Mouse (Mus musculus): ENCODE measurements around the gene Uncx. TPM values are rescaled to one million over a fixed set of nuclear protein-coding genes. Genes with fewer than 3 reads are reported as not detected.
A peak's percentile ranks its signal among the peaks of the same experiment; 100 is the strongest.

The Uncx gene
- not detected in 2 replicates for polyA plus RNA-seq (2012; rRNA removed)

- Histone ChIP-seq H3K4me3 (ENCODE audit: low read depth, low read length) (no peak within 1 kb of the TSS; the same call in 1 of the 2 replicates), H3K27me3 (ENCODE audit: control insufficient read depth, insufficient read depth, low read length) (peaks cover 81% of the 10 kb centered on the region)
- WGBS: 4% methylated on average over 15 of the region's 15 CpGs
These were observed at the start of gene Uncx for GRCm38 (mm10) chr5:139543214-139543613. Uncx (plus strand) TSS chr5:139543494.

DNA sequence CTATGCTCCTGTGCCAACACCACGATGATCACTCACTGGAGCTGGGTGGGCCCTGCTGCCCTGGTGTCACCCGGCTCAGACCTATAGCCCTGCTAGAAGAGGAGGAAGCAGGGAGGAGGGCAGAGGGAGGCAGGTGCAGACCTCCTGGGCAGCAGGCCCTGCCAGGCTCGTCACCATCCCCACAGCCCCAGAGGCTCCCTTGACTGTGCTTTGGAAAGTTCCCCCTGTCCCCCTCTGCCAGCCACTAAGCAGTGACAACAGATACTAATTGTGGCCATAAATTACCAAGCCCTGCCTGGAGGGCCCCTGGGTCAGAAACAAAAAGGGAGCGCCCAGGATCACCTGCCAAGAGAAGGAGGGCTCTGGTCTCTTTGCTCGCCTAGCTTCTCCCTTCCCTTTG is 49.6 kb upstream of the Uncx start:
- Histone ChIP-seq H3K4me1 (ENCODE audit: control insufficient read depth, insufficient read depth, insufficient read length, low read length) (0 out of 2 replicates have a peak, but pooled peaks cover 3% of the 10 kb centered on the region), H3K4me3 (ENCODE audit: low read depth, low read length) (no peak overlapping the region), H3K27me3 (ENCODE audit: control insufficient read depth, insufficient read depth, low read length) (no peaks in the 10 kb centered on the region), H3K36me3 (ENCODE audit: control insufficient read depth, insufficient read depth, low read length) (no peaks in the 10 kb centered on the region), H3K27ac (ENCODE audit: insufficient read depth, low read depth, low read length) (no peak overlapping the region)
- TF ChIP-seq POLR2A (IDR thresholded peaks at IDR 0.05; ENCODE audit: low read depth, low read length): no peak
- no peak for TF ChIP-seq CTCF (IDR thresholded peaks at IDR 0.05; ENCODE audit: extremely low read depth, insufficient read length, insufficient replicate concordance, low read depth, low read length)
- WGBS: 14% methylated on average over 5 of the region's 5 CpGs

More at GRCm38 (mm10) chr5:139543214-139543613, at the start of gene Uncx:
- H3K27ac ChIP-seq (ENCODE audit: insufficient read depth, low read depth, low read length): no peak within 1 kb of the TSS
- no peak for TF ChIP-seq POLR2A (IDR thresholded peaks at IDR 0.05; ENCODE audit: low read depth, low read length)
- no peak for TF ChIP-seq CTCF (IDR thresholded peaks at IDR 0.05; ENCODE audit: extremely low read depth, insufficient read length, insufficient replicate concordance, low read depth, low read length)
- H3K4me1 ChIP-seq (ENCODE audit: control insufficient read depth, insufficient read depth, insufficient read length, low read length): peaks cover 7% of the 10 kb centered on the region; the same call in 1 of the 2 replicates
- H3K36me3 ChIP-seq (ENCODE audit: control insufficient read depth, insufficient read depth, low read length): no peaks in the 10 kb centered on the region

- WGBS: 12% methylated on average over 22 of the region's 22 CpGs
These were observed 48.1 kb upstream of the Uncx start for GRCm38 (mm10) chr5:139495019-139495669.

GRCm38 (mm10) chr5:139496939-139497338 is 46.4 kb upstream of the Uncx start:
- Histone ChIP-seq H3K36me3 (ENCODE audit: control insufficient read depth, insufficient read depth, low read length) (no peaks in the 10 kb centered on the region), H3K27me3 (ENCODE audit: control insufficient read depth, insufficient read depth, low read length) (no peaks in the 10 kb centered on the region), H3K4me1 (ENCODE audit: control insufficient read depth, insufficient read depth, insufficient read length, low read length) (0 out of 2 replicates have a peak, but pooled peaks cover 3% of the 10 kb centered on the region), H3K4me3 (ENCODE audit: low read depth, low read length) (no peak overlapping the region), H3K27ac (ENCODE audit: insufficient read depth, low read depth, low read length) (no peak overlapping the region)
- TF ChIP-seq CTCF (IDR thresholded peaks at IDR 0.05; ENCODE audit: extremely low read depth, insufficient read length, insufficient replicate concordance, low read depth, low read length) (peak; percentile 11; the same call in 1 of the 2 replicates), POLR2A (IDR thresholded peaks at IDR 0.05; ENCODE audit: low read depth, low read length) (no peak)
- 53% methylated on average over 5 of the region's 5 CpGs for WGBS

More at GRCm38 (mm10) chr5:139495019-139495669, 48.1 kb upstream of the Uncx start:
- Histone ChIP-seq H3K4me3 (ENCODE audit: low read depth, low read length) (no peak overlapping the region), H3K36me3 (ENCODE audit: control insufficient read depth, insufficient read depth, low read length) (no peaks in the 10 kb centered on the region), H3K27me3 (ENCODE audit: control insufficient read depth, insufficient read depth, low read length) (no peaks in the 10 kb centered on the region), H3K4me1 (ENCODE audit: control insufficient read depth, insufficient read depth, insufficient read length, low read length) (0 out of 2 replicates have a peak, but pooled peaks cover 3% of the 10 kb centered on the region), H3K27ac (ENCODE audit: insufficient read depth, low read depth, low read length) (no peak overlapping the region)
- no peak for TF ChIP-seq POLR2A (IDR thresholded peaks at IDR 0.05; ENCODE audit: low read depth, low read length)
- TF ChIP-seq CTCF (IDR thresholded peaks at IDR 0.05; ENCODE audit: extremely low read depth, insufficient read length, insufficient replicate concordance, low read depth, low read length): no peak

DNA sequence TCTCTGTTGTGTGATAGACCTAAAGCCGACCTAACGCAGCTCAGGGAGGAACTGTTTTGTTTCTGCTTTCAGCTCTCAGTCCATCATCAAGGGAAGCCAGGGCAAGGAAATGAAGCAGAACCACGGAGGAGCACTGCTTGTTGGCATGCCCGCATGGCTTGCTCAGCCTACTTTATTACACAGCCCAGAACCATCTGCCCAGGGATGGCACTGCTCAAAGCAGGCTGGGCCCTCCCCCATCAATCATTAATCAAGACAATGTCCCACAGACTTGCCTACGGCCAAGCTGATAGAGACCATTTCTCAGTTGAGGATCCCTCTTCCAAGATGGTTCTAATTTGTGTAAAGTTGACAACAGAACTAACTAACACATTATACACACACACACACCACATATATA is 44.5 kb upstream of the Uncx start:
- 21% methylated on average over 5 of the region's 5 CpGs for WGBS
- H3K4me3 ChIP-seq (ENCODE audit: low read depth, low read length): no peak overlapping the region
- H3K27ac ChIP-seq (ENCODE audit: insufficient read depth, low read depth, low read length): no peak overlapping the region
- TF ChIP-seq POLR2A (IDR thresholded peaks at IDR 0.05; ENCODE audit: low read depth, low read length) (no peak), CTCF (IDR thresholded peaks at IDR 0.05; ENCODE audit: extremely low read depth, insufficient read length, insufficient replicate concordance, low read depth, low read length) (no peak)
- H3K27me3 ChIP-seq (ENCODE audit: control insufficient read depth, insufficient read depth, low read length): no peaks in the 10 kb centered on the region
- no peaks in the 10 kb centered on the region for H3K36me3 ChIP-seq (ENCODE audit: control insufficient read depth, insufficient read depth, low read length)
- 0 out of 2 replicates have a peak, but pooled peaks cover 3% of the 10 kb centered on the region for H3K4me1 ChIP-seq (ENCODE audit: control insufficient read depth, insufficient read depth, insufficient read length, low read length)

DNA sequence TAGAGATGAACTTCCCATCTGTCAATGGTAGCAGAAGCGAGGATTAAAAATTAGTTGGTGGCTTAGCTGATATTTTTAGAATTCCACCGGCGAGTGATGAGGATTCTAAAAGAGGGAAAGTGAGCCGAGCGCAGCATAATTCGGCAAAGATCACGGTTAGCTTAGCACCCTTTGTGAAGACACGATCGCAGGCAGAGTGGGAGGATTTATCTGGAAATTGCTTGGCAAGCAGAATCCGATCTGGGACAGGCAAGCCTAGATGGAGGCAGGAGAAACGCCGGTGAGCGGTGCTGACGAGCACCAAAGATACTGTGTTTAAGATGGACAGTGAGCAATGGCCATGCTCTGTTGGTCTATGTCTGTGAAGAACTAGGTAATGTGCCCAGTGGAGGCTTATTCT is 41.0 kb upstream of the Uncx start:
- 83% methylated on average over 14 of the region's 14 CpGs for WGBS
- no peak overlapping the region for H3K4me3 ChIP-seq (ENCODE audit: low read depth, low read length)
- no peak overlapping the region for H3K27ac ChIP-seq (ENCODE audit: insufficient read depth, low read depth, low read length)
- H3K36me3 ChIP-seq (ENCODE audit: control insufficient read depth, insufficient read depth, low read length): no peaks in the 10 kb centered on the region
- TF ChIP-seq POLR2A (IDR thresholded peaks at IDR 0.05; ENCODE audit: low read depth, low read length) (no peak), CTCF (IDR thresholded peaks at IDR 0.05; ENCODE audit: extremely low read depth, insufficient read length, insufficient replicate concordance, low read depth, low read length) (no peak)
- no peaks in the 10 kb centered on the region for H3K4me1 ChIP-seq (ENCODE audit: control insufficient read depth, insufficient read depth, insufficient read length, low read length)
- H3K27me3 ChIP-seq (ENCODE audit: control insufficient read depth, insufficient read depth, low read length): no peaks in the 10 kb centered on the region; the same call in 1 of the 2 replicates

DNA sequence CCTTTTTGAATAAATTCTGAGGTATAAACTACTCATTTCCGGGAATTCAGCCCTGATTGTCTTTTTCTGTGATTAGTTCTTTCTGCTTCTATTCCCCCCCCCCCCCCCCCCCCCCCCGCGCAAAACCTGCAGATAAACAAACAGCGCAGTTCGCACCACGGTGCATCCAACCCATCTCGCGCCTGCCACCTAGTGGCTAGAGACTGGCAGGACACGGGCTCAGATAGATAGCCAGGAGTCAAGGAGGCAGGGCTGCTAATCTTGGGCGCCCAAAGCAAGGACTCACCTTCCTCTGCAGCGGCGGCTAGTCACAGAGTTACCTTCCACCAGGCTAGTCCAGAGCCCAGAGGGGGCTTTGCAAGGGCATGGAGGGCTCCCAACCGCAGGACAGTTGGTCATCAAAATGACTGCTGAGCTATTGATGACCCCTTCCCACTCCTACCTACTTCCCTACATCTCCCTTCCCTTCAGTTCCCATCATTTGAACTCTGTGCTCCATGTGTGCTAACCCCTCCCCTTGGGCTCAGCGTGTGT is 38.2 kb upstream of the Uncx start:
- WGBS: 2% methylated on average over 14 of the region's 14 CpGs
- TF ChIP-seq CTCF (IDR thresholded peaks at IDR 0.05; ENCODE audit: extremely low read depth, insufficient read length, insufficient replicate concordance, low read depth, low read length) (peak; percentile 69; the same call in 1 of the 2 replicates), POLR2A (IDR thresholded peaks at IDR 0.05; ENCODE audit: low read depth, low read length) (no peak)
- no peak overlapping the region for H3K4me3 ChIP-seq (ENCODE audit: low read depth, low read length)

More for the DNA sequence above, 38.2 kb upstream of the Uncx start:
- peaks cover under 1% of the 10 kb centered on the region; the same call in 1 of the 2 replicates for H3K27me3 ChIP-seq (ENCODE audit: control insufficient read depth, insufficient read depth, low read length)
- no peaks in the 10 kb centered on the region for H3K4me1 ChIP-seq (ENCODE audit: control insufficient read depth, insufficient read depth, insufficient read length, low read length)
- H3K27ac ChIP-seq (ENCODE audit: insufficient read depth, low read depth, low read length): no peak overlapping the region
- H3K36me3 ChIP-seq (ENCODE audit: control insufficient read depth, insufficient read depth, low read length): no peaks in the 10 kb centered on the region

Measured in small intestine, adult 2 months (tissue).